Mouse (Mus musculus) WW6 (cell line): ENCODE data around the gene Tfeb.

Experiments used
- DNase-seq: peaks from one replicate; pipeline ENCODE4 v3.0.0-alpha.2; 2013; ENCODE audit warnings: low read depth, low spot score

Tfeb gene

GRCm38 (mm10) chr17:47736856-47737255 is at the start of gene Tfeb:
TSS of gene Tfeb (plus strand) at chr17:47737030.
- no peak for DNase-seq

GRCm38 (mm10) chr17:47687409-47688343 is 49.2 kb upstream of the Tfeb start:
- peak; percentile 94 for DNase-seq

- DNase-seq, result no peak
Measured at GRCm38 (mm10) chr17:47688344-47688607, 48.6 kb upstream of the Tfeb start, which contains the start of gene Tomm6. TSS of gene Tomm6 (minus strand) at chr17:47688386.

- no peak for DNase-seq
Measured at GRCm38 (mm10) chr17:47688608-47689575, 47.9 kb upstream of the Tfeb start, which contains the start of gene Frs3. TSS of gene Frs3 (plus strand) at chr17:47689030.

GRCm38 (mm10) chr17:47689894-47690293 is 46.9 kb upstream of the Tfeb start:
- no peak for DNase-seq

GRCm38 (mm10) chr17:47691650-47692049 is 45.2 kb upstream of the Tfeb start:
- no peak for DNase-seq

GRCm38 (mm10) chr17:47693671-47694441 is 43.0 kb upstream of the Tfeb start:
- DNase-seq, result no peak

GRCm38 (mm10) chr17:47694442-47694502 is 42.6 kb upstream of the Tfeb start, which contains the start of gene Gm21981:
TSS of gene Gm21981 (minus strand) at chr17:47694455.
- no peak for DNase-seq

GRCm38 (mm10) chr17:47694503-47695336 is 42.1 kb upstream of the Tfeb start, which contains the start of gene Prickle4:
TSS of gene Prickle4 (minus strand) at chr17:47694736.
- no peak for DNase-seq

GRCm38 (mm10) chr17:47695337-47695710 is 41.5 kb upstream of the Tfeb start:
- DNase-seq, result no peak

GRCm38 (mm10) chr17:47698156-47698555 is 38.7 kb upstream of the Tfeb start:
- DNase-seq, result no peak

- DNase-seq, result no peak
Measured at GRCm38 (mm10) chr17:47699055-47699454, 37.8 kb upstream of the Tfeb start.

GRCm38 (mm10) chr17:47701793-47702192 is 35.0 kb upstream of the Tfeb start:
- DNase-seq, result no peak

GRCm38 (mm10) chr17:47702548-47703345 is 34.1 kb upstream of the Tfeb start:
- DNase-seq, result no peak

- DNase-seq, result no peak
Measured at GRCm38 (mm10) chr17:47703556-47703955, 33.3 kb upstream of the Tfeb start.

GRCm38 (mm10) chr17:47704692-47705091 is 32.1 kb upstream of the Tfeb start:
- no peak for DNase-seq

GRCm38 (mm10) chr17:47706196-47706595 is 30.6 kb upstream of the Tfeb start:
- no peak for DNase-seq

GRCm38 (mm10) chr17:47707961-47708360 is 28.9 kb upstream of the Tfeb start:
- DNase-seq, result no peak

- no peak for DNase-seq
Measured at GRCm38 (mm10) chr17:47708972-47709371, 27.9 kb upstream of the Tfeb start.

- DNase-seq, result no peak
Measured at GRCm38 (mm10) chr17:47710036-47710435, 26.8 kb upstream of the Tfeb start.
